Mouse (Mus musculus) left cerebral cortex, postnatal 10 days (tissue): ENCODE data around the gene Rbm4. TPM values are rescaled to one million over a fixed set of nuclear protein-coding genes. Genes with fewer than 3 reads are reported as not detected.
A peak's percentile ranks its signal among the peaks of the same experiment; 100 is the strongest.
"Not testable (repeated sequence)": the region's sequence is repeated elsewhere in the genome, so short reads cannot be mapped to it uniquely, and the experiment has no call there.

Experiments used
- DNase-seq, 2 experiments: peaks; one replicate each; pipeline ENCODE4 v3.0.0; 2021 to 2022; ENCODE audit warnings: low spot score in 2 of 2, mixed read lengths in 1 of 2; ENCODE audit errors: extremely low spot score in 1 of 2
- intact Hi-C: fragments of 180-260 bp; cut with DNase I; formaldehyde crosslinking; loops from one replicate; pipeline ENCODE4 v1.15.1; 2025
- total RNA-seq, 2 experiments: library from RNA; stranded (reverse); gene quantifications; 2 replicates each; pipeline ENCODE4 v1.2.3; 2021

Rbm4 gene
- 10 to 100 TPM; 68.0 to 68.9 TPM for total RNA-seq

- peak; percentile 97 to 99 for DNase-seq
- intact Hi-C loops = no loop called here
Measured at GRCm38 (mm10) chr19:4793831-4794422, at the start of gene Rbm4. Gene Rbm4, minus strand, starts transcription at chr19:4793901.

DNA sequence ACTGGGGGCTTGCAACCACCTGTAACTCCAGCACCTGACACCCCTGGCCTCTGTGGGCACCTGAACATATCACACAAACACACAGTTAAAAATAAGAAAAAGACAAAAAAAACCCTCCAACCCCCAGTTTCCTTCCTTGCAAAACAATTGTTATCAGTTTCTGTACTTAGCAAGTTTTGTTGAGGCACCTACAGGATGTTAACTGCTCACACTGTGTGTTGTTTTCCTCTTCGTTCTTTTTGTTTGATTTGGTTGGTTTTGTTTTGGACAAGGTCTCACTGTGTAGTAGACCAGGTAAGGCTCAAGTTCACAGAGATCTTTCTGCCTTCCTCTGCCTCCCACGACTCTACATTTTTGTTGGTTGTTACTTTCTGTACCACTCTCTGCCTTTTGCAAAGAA is 48.9 kb upstream of the Rbm4 start:
- no peak for DNase-seq
- intact Hi-C loops = no loop called here

GRCm38 (mm10) chr19:4840848-4841247 is 47.1 kb upstream of the Rbm4 start:
- intact Hi-C loops = no loop called here
- no peak for DNase-seq

- DNase-seq = peak; percentile 94 to 97
- intact Hi-C loops = no loop called here
Measured at GRCm38 (mm10) chr19:4839149-4839548, 45.4 kb upstream of the Rbm4 start, which contains the start of the genes Ccs and Ccdc87. Gene Ccs, minus strand, starts transcription at chr19:4839332. Gene Ccdc87, plus strand, starts transcription at chr19:4839366.

GRCm38 (mm10) chr19:4838526-4839140 is 44.9 kb upstream of the Rbm4 start:
- intact Hi-C loops = no loop called here

DNA sequence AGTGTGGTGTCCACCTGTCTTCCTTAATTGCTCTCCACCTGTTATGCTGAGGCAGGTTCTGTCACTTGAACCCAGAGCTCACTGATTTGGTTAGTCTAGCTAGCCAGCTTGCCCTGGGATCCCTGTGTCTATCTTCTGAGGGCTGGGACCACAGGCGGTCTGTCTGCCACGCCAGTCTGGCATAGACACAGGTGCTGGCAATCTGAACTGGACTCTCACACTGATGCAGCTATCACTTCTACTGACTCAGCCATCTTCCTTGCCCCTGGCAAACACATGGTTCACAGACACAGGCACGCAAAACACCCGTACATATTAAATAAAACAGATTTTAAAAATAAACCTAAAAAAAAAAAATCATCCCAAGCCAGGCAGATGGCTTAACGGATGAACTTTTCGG is 43.3 kb upstream of the Rbm4 start:
- no peak for DNase-seq
- intact Hi-C loops = no loop called here

More at GRCm38 (mm10) chr19:4838526-4839140, 44.9 kb upstream of the Rbm4 start:
- DNase-seq = no peak

GRCm38 (mm10) chr19:4836096-4836495 is 42.4 kb upstream of the Rbm4 start:
- intact Hi-C loops = no loop called here
- no peak for DNase-seq

DNA sequence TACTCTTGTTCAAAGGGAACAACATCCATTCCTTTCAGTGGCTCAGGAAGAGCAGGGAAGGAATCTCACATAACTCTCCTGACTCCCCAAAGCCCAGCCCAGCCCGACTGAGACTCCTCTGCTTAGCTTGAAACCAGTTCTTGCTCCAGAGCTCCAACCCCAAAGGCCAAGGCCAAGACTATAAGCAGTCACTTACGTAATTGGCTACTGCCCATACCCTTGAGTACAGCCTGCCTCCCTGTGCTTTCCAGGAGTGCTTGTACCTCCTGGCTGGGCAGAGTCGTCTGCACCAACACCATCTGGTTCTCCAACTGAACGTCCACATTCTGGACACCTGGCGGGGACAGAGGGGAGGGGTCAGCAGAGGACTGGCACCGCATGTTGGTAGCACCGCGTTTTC is 40.3 kb upstream of the Rbm4 start:
- intact Hi-C loops = no loop called here
- DNase-seq = no peak

DNA sequence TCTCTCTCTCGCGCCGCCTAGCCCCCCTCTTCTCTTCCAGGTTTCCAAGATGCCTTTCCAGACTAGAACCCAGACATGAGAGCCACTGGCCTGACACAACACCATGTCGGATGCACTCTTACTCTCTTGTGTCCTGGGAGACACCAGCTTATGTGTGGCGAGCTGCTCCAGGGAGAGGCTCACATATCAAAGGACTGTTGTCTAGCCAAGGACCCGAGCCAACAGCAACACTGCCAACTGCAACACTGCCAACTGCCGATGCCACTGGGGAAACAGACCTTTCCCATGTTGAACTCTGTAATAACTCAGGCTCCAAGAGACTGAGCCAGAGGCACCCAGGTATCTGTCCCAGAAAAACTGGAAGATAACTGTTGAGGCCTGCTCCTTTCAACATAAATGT is 35.5 kb upstream of the Rbm4 start:
- intact Hi-C loops = no loop called here
- peak; percentile 36 to 43 for DNase-seq

GRCm38 (mm10) chr19:4828444-4829114 is 34.9 kb upstream of the Rbm4 start:
- DNase-seq = no peak
- intact Hi-C loops = no loop called here

GRCm38 (mm10) chr19:4820678-4821303 is 27.1 kb upstream of the Rbm4 start:
- peak; percentile 71 to 79 for DNase-seq
- intact Hi-C loops = no loop called here

DNA sequence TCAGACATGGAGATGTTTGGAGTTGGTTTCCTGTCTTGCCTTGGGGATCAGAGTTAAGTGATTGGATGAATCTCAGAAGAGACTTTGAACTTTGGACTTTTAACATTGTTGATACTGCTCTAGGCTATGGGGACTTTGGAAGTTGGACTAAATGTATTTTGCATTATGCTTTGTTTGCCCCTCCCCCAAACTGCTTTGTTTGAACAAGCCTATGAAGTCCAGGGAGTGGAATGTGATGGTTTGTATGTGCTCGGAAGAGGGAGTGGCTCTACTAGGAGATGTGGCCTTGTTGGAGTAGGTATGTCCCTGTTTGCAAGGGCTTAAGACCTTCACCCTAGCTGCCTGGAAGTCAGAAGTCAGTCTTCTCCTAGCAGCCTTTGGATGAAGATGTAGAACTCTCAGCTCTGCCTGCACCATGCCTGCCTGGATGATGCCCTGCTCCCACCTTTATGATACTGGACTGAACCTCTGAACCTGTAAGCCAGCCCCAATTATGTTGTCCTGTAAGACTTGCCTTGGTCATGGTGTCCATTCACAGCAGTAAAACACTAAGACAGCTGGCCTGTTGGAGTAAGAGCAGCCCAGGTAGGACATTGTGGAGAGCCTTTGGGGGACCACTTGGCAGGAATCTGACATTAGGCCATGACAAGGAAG is 23.6 kb upstream of the Rbm4 start:
- intact Hi-C loops = no loop called here

DNA sequence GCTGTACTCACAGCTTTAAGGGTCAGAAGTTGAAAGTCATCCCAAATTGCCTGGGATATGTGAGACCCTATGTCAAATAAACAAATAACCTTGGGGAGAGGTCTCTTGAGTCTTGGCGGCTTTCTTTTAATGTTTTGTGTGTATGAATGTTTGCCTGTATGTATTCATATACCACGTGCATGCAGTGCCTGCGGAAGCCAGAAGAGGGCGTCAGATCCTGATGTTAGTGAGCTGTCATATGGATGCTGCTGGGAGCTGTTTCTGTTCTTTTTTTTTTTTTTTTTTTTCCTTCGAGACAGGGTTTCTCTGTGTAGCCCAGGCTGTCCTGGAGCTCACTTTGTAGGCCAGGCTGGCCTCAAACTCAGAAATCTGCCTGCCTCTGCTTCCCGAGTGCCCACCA is 19.3 kb upstream of the Rbm4 start:
- intact Hi-C loops = no loop called here
- DNase-seq = peak in 1 of 2 experiments; percentile 47

More for the DNA sequence above, 23.6 kb upstream of the Rbm4 start:
- DNase-seq = no peak

DNA sequence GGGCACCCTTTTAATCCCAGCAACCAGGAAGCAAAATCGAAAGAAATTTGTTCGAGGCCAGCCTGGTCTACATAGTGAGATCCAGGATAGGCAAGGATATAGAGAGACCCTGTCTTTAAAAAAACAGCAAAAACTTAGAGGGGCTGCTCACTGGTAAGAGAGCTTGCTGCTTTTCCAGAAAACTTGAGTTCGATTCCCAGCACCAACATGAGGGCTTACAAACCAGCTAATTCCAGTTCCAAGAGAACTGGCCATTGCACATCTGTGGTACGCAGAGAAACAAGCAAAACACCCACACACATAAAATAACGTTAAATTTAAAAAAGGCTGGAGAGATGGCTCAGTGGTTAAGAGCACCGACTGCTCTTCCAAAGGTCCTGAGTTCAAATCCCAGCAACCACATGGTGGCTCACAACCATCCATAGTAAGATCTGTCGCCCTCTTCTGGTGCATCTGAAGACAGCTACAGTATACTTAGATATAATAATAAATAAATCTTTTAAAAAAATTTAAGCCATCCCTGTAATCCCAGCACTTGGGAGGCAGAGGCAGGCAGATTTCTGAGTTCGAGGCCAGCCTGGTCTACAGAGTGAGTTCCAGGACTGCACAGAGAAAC is 18.7 kb upstream of the Rbm4 start:
- DNase-seq, intact Hi-C loops: not testable (repeated sequence)

- intact Hi-C loops = no loop called here
- no peak for DNase-seq
Measured at GRCm38 (mm10) chr19:4811909-4812242, 18.2 kb upstream of the Rbm4 start.

GRCm38 (mm10) chr19:4811063-4811908 is 17.6 kb upstream of the Rbm4 start, which contains the start of the genes Gm21992 and Rbm14:
Gene Gm21992, minus strand, starts transcription at chr19:4811612.
Gene Rbm14, minus strand, starts transcription at chr19:4811634.
- intact Hi-C loops = no loop called here
- peak; percentile 99 for DNase-seq

DNA sequence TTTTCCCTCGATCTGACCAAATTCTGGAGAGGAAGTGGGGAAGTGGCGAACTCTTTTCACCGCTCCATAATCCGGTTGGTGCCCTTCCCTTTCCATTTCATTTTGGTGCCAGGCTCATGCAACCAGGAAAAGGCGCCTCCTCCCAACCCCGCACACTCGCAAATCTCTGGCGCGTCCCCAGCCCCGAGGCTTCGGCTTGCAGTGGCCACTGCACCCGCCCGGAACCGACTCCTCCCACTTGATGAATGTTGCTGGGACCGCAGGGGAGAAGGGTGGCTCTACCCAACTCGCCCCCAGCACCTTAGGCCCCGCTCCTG is 17.0 kb upstream of the Rbm4 start:
- DNase-seq = no peak
- intact Hi-C loops = no loop called here

GRCm38 (mm10) chr19:4810309-4810708 is 16.6 kb upstream of the Rbm4 start:
- intact Hi-C loops = no loop called here
- DNase-seq = no peak
